Mouse (Mus musculus) forebrain, embryonic 16.5 days (tissue): Measurements from ENCODE around the gene Trim3. TPM values are rescaled to one million over a fixed set of nuclear protein-coding genes. Genes with fewer than 3 reads are reported as not detected.

ENCODE experiments used
- ATAC-seq: fragments of 200-750 bp; cut with Nextera tagmentation; 2 replicates; pipeline ENCODE4 v1.8.0; 2017; ENCODE audit warnings: mild to moderate bottlenecking, moderate library complexity
- H3K27ac ChIP-seq: fragments of 300-500 bp; sonication (generic); 2 replicates; pipeline ENCODE4 v1.5.1; 2014; ENCODE audit warnings: low read length, control low read depth
- H3K27me3 ChIP-seq: fragments of 300-500 bp; sonication (generic); replicated peaks from 2 replicates; pipeline ENCODE4 v1.6.1; 2014; ENCODE audit warnings: low read length; ENCODE audit not compliant: control insufficient read depth, insufficient read depth
- H3K36me3 ChIP-seq: fragments of 300-500 bp; sonication (generic); 2 replicates; pipeline ENCODE4 v1.6.1; 2014; ENCODE audit not compliant: control insufficient read depth, insufficient read depth
- H3K4me1 ChIP-seq: fragments of 300-500 bp; sonication (generic); replicated peaks from 2 replicates; pipeline ENCODE4 v1.6.1; 2014; ENCODE audit warnings: low read length; ENCODE audit not compliant: control insufficient read depth, insufficient read depth
- H3K4me2 ChIP-seq: fragments of 300-500 bp; sonication (generic); 2 replicates; pipeline ENCODE4 v1.6.1; 2014; ENCODE audit warnings: mild to moderate bottlenecking, low read length, control low read depth
- H3K4me3 ChIP-seq: fragments of 300-500 bp; sonication (generic); replicated peaks from 2 replicates; pipeline ENCODE4 v1.5.1; 2014; ENCODE audit warnings: mild to moderate bottlenecking, low read length, control low read depth
- H3K9ac ChIP-seq: fragments of 300-500 bp; sonication (generic); replicated peaks from 2 replicates; pipeline ENCODE4 v1.6.1; 2014; ENCODE audit warnings: low read depth, low read length, control low read depth
- H3K9me3 ChIP-seq: fragments of 300-500 bp; sonication (generic); 2 replicates; pipeline ENCODE4 v1.6.1; 2016; ENCODE audit warnings: low read length; ENCODE audit not compliant: control insufficient read depth
- WGBS: fragments of 180-500 bp; shearing (Covaris S2); extraction: QIAGEN DNeasy Blood & Tissue Kit; methylation state at CpG from one replicate; pipeline ENCODE4 v1.1.7; 2014; 5-methylcytosine and 5-hydroxymethylcytosine counted together
- polyA plus RNA-seq: library from polyadenylated mRNA; unstranded; fragments of >200 nt; fragmentation: Nextera tagmentation; extraction: Ambion mirVana; gene quantifications from 2 replicates; pipeline ENCODE4 v1.2.1, GENCODE M21; 2015

The Trim3 gene
- polyA plus RNA-seq, 1 experiment from 2014 or later = 95.0 TPM

GRCm38 (mm10) chr7:105555571-105555970 lies 77.8 kb downstream of the Trim3 start:
- WGBS = 88% methylated on average over 10 of the region's 10 CpGs
- Histone ChIP-seq H3K9me3 (no peaks in the 10 kb centered on the region), H3K27ac (no peak overlapping the region), H3K4me2 (peak overlapping the region; percentile 89), H3K4me1 (peaks cover 17% of the 10 kb centered on the region), H3K36me3 (peaks cover 6% of the 10 kb centered on the region), H3K4me3 (no peak overlapping the region), H3K9ac (no peak overlapping the region), H3K27me3 (no peaks in the 10 kb centered on the region)
- ATAC-seq = no peak

Other genes with a start within 250 kb of the Trim3 start
- gene Fam160a2, start 233.5 kb downstream of the Trim3 start, polyA plus RNA-seq = 50.1 and 53.6 TPM in 2 replicates
- gene Cnga4, start 229.0 kb downstream of the Trim3 start, polyA plus RNA-seq = 0.19 TPM in 1 of 2 replicates, not detected in the other
- gene Cckbr, start 207.8 kb downstream of the Trim3 start, polyA plus RNA-seq = 1.2 and 2.6 TPM in 2 replicates
- gene Cavin3, start 151.3 kb downstream of the Trim3 start, polyA plus RNA-seq = 24.2 and 28.3 TPM in 2 replicates
- 69.2 and 74.2 TPM in 2 replicates for gene Smpd1, start 79.2 kb downstream of the Trim3 start, polyA plus RNA-seq
- 249 and 300 TPM in 2 replicates for gene Apbb1, start 51.9 kb downstream of the Trim3 start, polyA plus RNA-seq
- 0.14 TPM in 1 of 2 replicates, not detected in the other for gene Hpx, start 33.4 kb downstream of the Trim3 start, polyA plus RNA-seq
- gene Timm10b, start 6.5 kb upstream of the Trim3 start, polyA plus RNA-seq = 124 and 125 TPM in 2 replicates
- gene Arfip2, start 6.8 kb upstream of the Trim3 start, polyA plus RNA-seq = 84.4 and 86.7 TPM in 2 replicates
- 4.6 and 9.1 TPM in 2 replicates for gene Gm45799, start 7.0 kb upstream of the Trim3 start, polyA plus RNA-seq
- gene Dnhd1, start 17.3 kb upstream of the Trim3 start, polyA plus RNA-seq = 1.0 and 1.3 TPM in 2 replicates
- gene Ilk, start 103.0 kb upstream of the Trim3 start, polyA plus RNA-seq = 191 and 228 TPM in 2 replicates
- gene Rrp8, start 103.8 kb upstream of the Trim3 start, polyA plus RNA-seq = 25.3 and 26.3 TPM in 2 replicates
- gene Taf10, start 110.8 kb upstream of the Trim3 start, polyA plus RNA-seq = 85.8 and 89.5 TPM in 2 replicates
- gene Tpp1, start 118.7 kb upstream of the Trim3 start, polyA plus RNA-seq = 30.2 and 35.2 TPM in 2 replicates
- gene Dchs1, start 154.1 kb upstream of the Trim3 start, polyA plus RNA-seq = 20.7 and 22.0 TPM in 2 replicates
- 178 and 190 TPM in 2 replicates for gene Mrpl17, start 177.5 kb upstream of the Trim3 start, polyA plus RNA-seq